Mouse (Mus musculus) liver, embryonic 13.5 days (tissue): Measurements from ENCODE around the gene Agfg2. TPM values are rescaled to one million over a fixed set of nuclear protein-coding genes. Genes with fewer than 3 reads are reported as not detected.

ENCODE experiments used
- ATAC-seq: fragments of 200-750 bp; cut with Nextera tagmentation; 2 replicates; pipeline ENCODE4 v1.8.0; 2017; ENCODE audit warnings: low read depth, mild to moderate bottlenecking, moderate number of reproducible peaks, moderate library complexity
- DNase-seq: peaks from one replicate; pipeline ENCODE4 v3.0.0; 2022
- H3K27ac ChIP-seq: fragments of 300-500 bp; sonication (generic); 2 replicates; pipeline ENCODE4 v1.5.1; 2015; ENCODE audit warnings: moderate library complexity, mild to moderate bottlenecking, inconsistent platforms
- H3K27me3 ChIP-seq: fragments of 300-500 bp; sonication (generic); 2 replicates; pipeline ENCODE4 v1.6.1; 2015; ENCODE audit warnings: mild to moderate bottlenecking, inconsistent platforms
- H3K36me3 ChIP-seq: fragments of 300-500 bp; sonication (generic); 2 replicates; pipeline ENCODE4 v1.6.1; 2015; ENCODE audit warnings: mild to moderate bottlenecking, inconsistent platforms
- H3K4me1 ChIP-seq: fragments of 300-500 bp; sonication (generic); replicated peaks from 2 replicates; pipeline ENCODE4 v1.6.1; 2015; ENCODE audit warnings: inconsistent platforms
- H3K4me2 ChIP-seq: fragments of 300-500 bp; sonication (generic); 2 replicates; pipeline ENCODE4 v1.6.1; 2015; ENCODE audit warnings: inconsistent platforms, mild to moderate bottlenecking, moderate library complexity
- H3K4me3 ChIP-seq: fragments of 300-500 bp; sonication (generic); replicated peaks from 2 replicates; pipeline ENCODE4 v1.5.1; 2015; ENCODE audit warnings: mild to moderate bottlenecking, inconsistent platforms
- H3K9ac ChIP-seq: fragments of 300-500 bp; sonication (generic); 2 replicates; pipeline ENCODE4 v1.6.1; 2015; ENCODE audit warnings: mild to moderate bottlenecking, inconsistent platforms
- H3K9me3 ChIP-seq: fragments of 300-500 bp; sonication (generic); replicated peaks from 2 replicates; pipeline ENCODE4 v1.6.1; 2016; ENCODE audit warnings: inconsistent platforms
- WGBS: fragments of 180-500 bp; shearing (Covaris S2); methylation state at CpG from one replicate; pipeline ENCODE4 v1.1.7; 2015; ENCODE audit not compliant: insufficient replicate concordance; 5-methylcytosine and 5-hydroxymethylcytosine counted together
- polyA plus RNA-seq: library from polyadenylated mRNA; unstranded; fragments of >200 nt; fragmentation: Nextera tagmentation; extraction: Ambion mirVana; gene quantifications from 2 replicates; pipeline ENCODE4 v1.2.1, GENCODE M21; 2015

Gene Agfg2
- polyA plus RNA-seq, 1 experiment from 2014 or later: 32.1 TPM

- Histone ChIP-seq H3K4me1 (peaks cover 34% of the 10 kb centered on the region), H3K9me3 (no peaks in the 10 kb centered on the region), H3K36me3 (no peaks in the 10 kb centered on the region), H3K9ac (0 out of 2 replicates have a peak overlapping the region, but pooled peaks have one; percentile 30), H3K27ac (peak overlapping the region; percentile 31; the same call in 1 of the 2 replicates), H3K4me3 (no peak overlapping the region), H3K27me3 (no peaks in the 10 kb centered on the region), H3K4me2 (no peak overlapping the region)
- ATAC-seq (0 out of 2 replicates have a peak, but pooled peaks have one; percentile 28), DNase-seq (no peak)
- WGBS: 23% methylated on average over 6 of the region's 6 CpGs
Measured at GRCm38 (mm10) chr5:137705242-137705641, 20.7 kb upstream of the Agfg2 start.

GRCm38 (mm10) chr5:137699850-137700249, 15.3 kb upstream of the Agfg2 start:
- no peaks in the 10 kb centered on the region for H3K36me3 ChIP-seq
- H3K4me2 ChIP-seq: no peak overlapping the region
- WGBS: 18% methylated on average over 2 of the region's 2 CpGs
- no peak overlapping the region for H3K27ac ChIP-seq
- H3K9me3 ChIP-seq: no peaks in the 10 kb centered on the region
- no peak overlapping the region for H3K9ac ChIP-seq
- ATAC-seq (peak; percentile 89), DNase-seq (peak; percentile 20)
- no peak overlapping the region for H3K4me3 ChIP-seq
- peaks cover 36% of the 10 kb centered on the region for H3K4me1 ChIP-seq
- H3K27me3 ChIP-seq: 0 out of 2 replicates have a peak, but pooled peaks cover 2% of the 10 kb centered on the region

- H3K27me3 ChIP-seq: 0 out of 2 replicates have a peak, but pooled peaks cover 2% of the 10 kb centered on the region
- H3K27ac ChIP-seq: no peak overlapping the region
- H3K4me3 ChIP-seq: no peak overlapping the region
- no peaks in the 10 kb centered on the region for H3K9me3 ChIP-seq
- no peaks in the 10 kb centered on the region for H3K36me3 ChIP-seq
- H3K4me1 ChIP-seq: peaks cover 34% of the 10 kb centered on the region
- DNase-seq (no peak), ATAC-seq (no peak)
- no peak overlapping the region for H3K9ac ChIP-seq
- H3K4me2 ChIP-seq: no peak overlapping the region
- WGBS: 68% methylated on average over 3 of the region's 3 CpGs
Measured at GRCm38 (mm10) chr5:137699080-137699479, 14.6 kb upstream of the Agfg2 start.

GRCm38 (mm10) chr5:137695930-137696329, 11.4 kb upstream of the Agfg2 start:
- H3K36me3 ChIP-seq: no peaks in the 10 kb centered on the region
- H3K9ac ChIP-seq: no peak overlapping the region
- no peak overlapping the region for H3K4me3 ChIP-seq
- DNase-seq: no peak
- no peak overlapping the region for H3K4me2 ChIP-seq
- H3K9me3 ChIP-seq: no peaks in the 10 kb centered on the region
- H3K4me1 ChIP-seq: peaks cover 31% of the 10 kb centered on the region
- ATAC-seq: no peak
- H3K27ac ChIP-seq: no peak overlapping the region
- WGBS: 39% methylated on average over 4 of the region's 4 CpGs
- 0 out of 2 replicates have a peak, but pooled peaks cover 2% of the 10 kb centered on the region for H3K27me3 ChIP-seq

GRCm38 (mm10) chr5:137694796-137695195, 10.3 kb upstream of the Agfg2 start:
- Histone ChIP-seq H3K9me3 (no peaks in the 10 kb centered on the region), H3K27me3 (0 out of 2 replicates have a peak, but pooled peaks cover 2% of the 10 kb centered on the region), H3K27ac (no peak overlapping the region), H3K4me2 (no peak overlapping the region), H3K4me3 (no peak overlapping the region), H3K4me1 (peaks cover 32% of the 10 kb centered on the region), H3K36me3 (no peaks in the 10 kb centered on the region), H3K9ac (no peak overlapping the region)
- DNase-seq: no peak
- ATAC-seq: no peak
- 82% methylated on average over 3 of the region's 3 CpGs for WGBS

GRCm38 (mm10) chr5:137691881-137692280, 7.4 kb upstream of the Agfg2 start:
- no peaks in the 10 kb centered on the region for H3K9me3 ChIP-seq
- H3K9ac ChIP-seq: no peak overlapping the region
- H3K4me2 ChIP-seq: no peak overlapping the region
- H3K27me3 ChIP-seq: no peaks in the 10 kb centered on the region
- H3K36me3 ChIP-seq: no peaks in the 10 kb centered on the region
- no peak for ATAC-seq
- H3K4me1 ChIP-seq: peaks cover 40% of the 10 kb centered on the region
- DNase-seq: no peak
- no peak overlapping the region for H3K4me3 ChIP-seq
- no peak overlapping the region for H3K27ac ChIP-seq
- 36% methylated on average over 1 of the region's 1 CpGs for WGBS

GRCm38 (mm10) chr5:137690531-137690930, 6.0 kb upstream of the Agfg2 start:
- H3K4me2 ChIP-seq: no peak overlapping the region
- H3K36me3 ChIP-seq: no peaks in the 10 kb centered on the region
- 62% methylated on average over 9 of the region's 9 CpGs for WGBS
- no peak overlapping the region for H3K9ac ChIP-seq
- no peak for ATAC-seq
- H3K4me3 ChIP-seq: no peak overlapping the region
- H3K27ac ChIP-seq: peak overlapping the region; percentile 71
- peaks cover 45% of the 10 kb centered on the region for H3K4me1 ChIP-seq
- no peaks in the 10 kb centered on the region for H3K27me3 ChIP-seq
- DNase-seq: no peak
- no peaks in the 10 kb centered on the region for H3K9me3 ChIP-seq

- Histone ChIP-seq H3K9ac (no peak overlapping the region), H3K36me3 (no peaks in the 10 kb centered on the region), H3K9me3 (no peaks in the 10 kb centered on the region), H3K27ac (peak overlapping the region; percentile 71), H3K4me2 (no peak overlapping the region), H3K4me3 (no peak overlapping the region), H3K4me1 (peaks cover 50% of the 10 kb centered on the region), H3K27me3 (no peaks in the 10 kb centered on the region)
- DNase-seq (no peak), ATAC-seq (no peak)
- 85% methylated on average over 3 of the region's 3 CpGs for WGBS
Measured at GRCm38 (mm10) chr5:137689974-137690373, 5.4 kb upstream of the Agfg2 start.

GRCm38 (mm10) chr5:137686127-137686790, 1.7 kb upstream of the Agfg2 start:
- Histone ChIP-seq H3K36me3 (peaks cover 11% of the 10 kb centered on the region), H3K4me2 (peak overlapping the region; percentile 94), H3K27me3 (no peaks in the 10 kb centered on the region), H3K4me3 (peak overlapping the region; percentile 97), H3K9me3 (no peaks in the 10 kb centered on the region), H3K9ac (peak overlapping the region; percentile 77), H3K4me1 (peaks cover 77% of the 10 kb centered on the region), H3K27ac (peak overlapping the region; percentile 99)
- 21% methylated on average over 6 of the region's 6 CpGs for WGBS
- DNase-seq (peak; percentile 90), ATAC-seq (peak; percentile 90)

- no peak for ATAC-seq
- H3K4me3 ChIP-seq: peak overlapping the region; percentile 97
- peak overlapping the region; percentile 99 for H3K27ac ChIP-seq
- peak overlapping the region; percentile 94 for H3K4me2 ChIP-seq
- DNase-seq: no peak
- WGBS: 36% methylated on average over 3 of the region's 3 CpGs
- no peaks in the 10 kb centered on the region for H3K27me3 ChIP-seq
- peaks cover 81% of the 10 kb centered on the region for H3K4me1 ChIP-seq
- peak overlapping the region; percentile 77 for H3K9ac ChIP-seq
- no peaks in the 10 kb centered on the region for H3K9me3 ChIP-seq
- H3K36me3 ChIP-seq: peaks cover 17% of the 10 kb centered on the region
Measured at GRCm38 (mm10) chr5:137685653-137686052, 1.1 kb upstream of the Agfg2 start.

- no peak for ATAC-seq
- 4% methylated on average over 28 of the region's 28 CpGs for WGBS
- no peaks in the 10 kb centered on the region for H3K27me3 ChIP-seq
Measured at GRCm38 (mm10) chr5:137683388-137684293, 885 bp downstream of the Agfg2 start.

More at GRCm38 (mm10) chr5:137683388-137684293, 885 bp downstream of the Agfg2 start:
- no peak for DNase-seq
- H3K4me2 ChIP-seq: peak overlapping the region; percentile 94
- no peaks in the 10 kb centered on the region for H3K9me3 ChIP-seq
- peak overlapping the region; percentile 97 for H3K4me3 ChIP-seq
- H3K4me1 ChIP-seq: peaks cover 84% of the 10 kb centered on the region
- peaks cover 38% of the 10 kb centered on the region for H3K36me3 ChIP-seq
- H3K9ac ChIP-seq: peak overlapping the region; percentile 93
- H3K27ac ChIP-seq: peak overlapping the region; percentile 92
